Mouse (Mus musculus) liver, postnatal 0 days (tissue): ENCODE measurements around the gene C9orf72.

Source experiments
- CTCF ChIP-seq: sonication (generic); IDR thresholded peaks from 2 replicates; pipeline ENCODE4 v1.5.1; 2016; ENCODE audit warnings: antibody characterized with exemption, low read depth
- EP300 ChIP-seq: IDR thresholded peaks from 2 replicates; pipeline ENCODE4 v1.6.1; 2016; ENCODE audit warnings: antibody characterized with exemption, low read depth, mild to moderate bottlenecking

DNA sequence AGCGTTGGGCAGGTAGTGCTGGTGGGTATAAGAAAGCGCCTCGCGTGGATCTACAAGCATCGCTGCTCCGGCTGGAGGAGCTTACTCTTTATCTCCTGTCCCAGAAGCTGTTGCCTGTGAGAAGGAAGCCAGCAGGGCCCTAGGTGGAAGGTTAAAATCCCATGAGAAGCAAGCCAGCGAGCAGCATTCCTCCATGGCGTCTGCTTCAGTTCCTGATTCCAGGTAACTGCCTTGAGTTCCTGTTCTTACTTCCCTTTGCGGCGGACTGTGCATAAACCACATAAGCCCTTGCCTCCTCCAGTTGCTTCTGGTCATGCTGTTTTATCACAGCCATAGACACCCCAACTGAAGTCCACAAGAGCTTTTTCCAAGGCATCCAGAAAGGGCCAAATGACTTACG, 68.2 kb downstream of the C9orf72 start:
- TF ChIP-seq CTCF, result no peak
- no peak for TF ChIP-seq EP300
